Mouse (Mus musculus) skeletal muscle tissue, adult 2 months (tissue): ENCODE data around the gene Ndufa4l2.

Experiments used
- DNase-seq: peaks from one replicate; pipeline ENCODE4 v3.0.0-alpha.2; 2012; ENCODE audit warnings: low read depth, low spot score

Gene Ndufa4l2

GRCm38 (mm10) chr10:127509837-127510701 lies 4.7 kb upstream of the Ndufa4l2 start:
- DNase-seq, result no peak

GRCm38 (mm10) chr10:127510895-127511617 lies 3.7 kb upstream of the Ndufa4l2 start:
- no peak for DNase-seq

DNA sequence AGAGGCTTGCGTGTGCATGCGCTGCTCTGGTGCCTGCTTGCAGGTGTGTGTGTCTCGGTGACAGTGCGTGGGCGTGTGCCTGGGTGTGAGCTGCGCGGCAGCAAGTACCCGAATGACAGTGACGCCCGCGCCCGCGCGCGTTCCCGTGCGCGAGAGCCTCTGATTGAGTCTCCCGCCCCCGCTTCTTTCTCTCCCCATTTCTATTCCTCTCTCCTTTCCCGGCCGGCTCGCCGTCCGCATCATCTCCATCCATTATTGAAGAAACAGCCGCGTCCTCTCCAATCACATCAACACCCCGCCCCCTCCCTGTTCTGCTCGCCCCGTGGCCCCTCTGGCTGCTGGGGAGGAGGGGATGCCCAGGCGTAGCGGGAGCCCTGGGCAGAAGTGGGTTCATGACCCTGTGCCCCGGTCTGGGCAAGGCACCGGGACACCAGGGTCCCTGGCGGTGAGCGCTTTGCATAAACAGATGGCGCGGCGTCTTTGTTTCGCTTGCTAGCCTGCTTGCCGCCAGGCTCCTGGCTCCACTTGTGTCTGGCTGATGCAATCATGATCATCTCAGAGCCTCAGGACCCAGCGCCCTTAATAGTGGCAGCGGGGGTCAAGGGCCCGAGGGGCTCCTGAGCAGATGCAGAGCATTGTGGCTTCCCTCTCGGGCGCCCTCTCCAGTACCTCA lies 3.0 kb upstream of the Ndufa4l2 start:
- DNase-seq, result no peak

- no peak for DNase-seq
Measured at GRCm38 (mm10) chr10:127512307-127512666, 2.5 kb upstream of the Ndufa4l2 start.

GRCm38 (mm10) chr10:127512813-127513212 lies 2.0 kb upstream of the Ndufa4l2 start:
- peak; percentile 88 for DNase-seq

GRCm38 (mm10) chr10:127513501-127514091 lies 1.2 kb upstream of the Ndufa4l2 start:
- DNase-seq, result no peak

DNA sequence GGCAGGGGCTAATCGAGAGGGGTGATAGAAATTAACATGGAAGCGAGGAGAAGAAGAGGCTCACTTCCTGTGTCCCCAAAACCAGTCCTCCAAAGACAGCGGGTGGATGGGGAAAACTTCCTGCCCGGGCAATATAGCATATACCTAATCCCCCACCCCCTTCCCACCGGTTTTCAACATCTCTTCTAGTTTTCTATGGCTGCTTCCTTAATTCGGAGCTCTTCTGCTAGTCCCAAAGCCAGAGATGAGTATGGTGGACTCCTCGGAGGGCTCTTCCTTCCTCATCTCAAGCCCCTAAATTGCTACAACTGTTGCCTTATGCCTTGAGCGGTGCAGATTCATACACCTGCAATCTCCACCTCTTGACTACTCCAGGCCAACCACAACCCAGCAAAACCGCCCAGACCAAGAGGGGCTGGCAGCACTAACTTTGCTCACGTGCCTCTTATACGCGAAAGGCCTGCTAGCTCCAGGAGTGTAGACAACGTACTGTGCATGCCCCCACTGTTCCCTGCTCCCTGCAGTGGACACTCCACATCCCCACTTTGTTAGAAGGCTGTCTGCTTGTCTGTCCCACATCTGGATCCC lies 562 bp upstream of the Ndufa4l2 start:
- DNase-seq, result no peak

GRCm38 (mm10) chr10:127515271-127515982 lies 660 bp downstream of the Ndufa4l2 start:
- DNase-seq, result no peak

- no peak for DNase-seq
Measured at GRCm38 (mm10) chr10:127515983-127516459, 1.3 kb downstream of the Ndufa4l2 start.

- DNase-seq, result no peak
Measured at GRCm38 (mm10) chr10:127516576-127517260, 2.0 kb downstream of the Ndufa4l2 start.

- DNase-seq, result no peak
Measured at GRCm38 (mm10) chr10:127517941-127518340, 3.2 kb downstream of the Ndufa4l2 start.

DNA sequence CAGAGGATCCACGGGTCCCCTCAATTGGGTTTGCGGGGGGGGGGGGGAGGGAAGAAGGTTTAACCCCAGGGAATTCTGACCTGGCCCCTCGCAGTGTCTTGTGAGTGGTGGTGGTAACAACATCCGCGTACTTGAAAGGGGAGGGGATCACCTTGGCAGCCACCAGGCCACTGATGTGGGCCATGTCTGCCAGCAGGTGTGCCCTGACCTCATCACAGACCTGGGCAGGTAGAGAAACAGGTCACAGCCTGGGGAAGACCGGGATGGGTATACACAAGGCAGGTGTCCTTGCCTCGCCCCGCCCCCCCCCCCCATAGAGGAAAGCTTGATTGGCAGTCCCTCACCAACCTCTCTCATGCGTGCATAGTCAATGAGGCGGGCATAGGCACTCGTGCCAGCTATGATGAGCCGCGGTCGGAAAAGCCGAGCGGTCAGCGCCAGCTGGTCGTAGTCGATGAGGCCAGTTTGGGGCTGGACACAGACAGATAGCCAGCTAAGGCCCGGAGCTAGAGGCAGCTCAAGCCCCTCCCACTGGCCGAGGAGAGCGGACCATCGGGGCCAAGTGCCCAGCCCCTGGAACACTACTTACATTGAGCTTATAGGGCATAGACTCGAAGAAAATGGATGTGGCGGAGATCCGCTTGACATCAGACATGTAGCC lies 4.4 kb downstream of the Ndufa4l2 start:
- no peak for DNase-seq

GRCm38 (mm10) chr10:127519903-127520713 lies 5.3 kb downstream of the Ndufa4l2 start:
- DNase-seq, result no peak

GRCm38 (mm10) chr10:127520714-127521357 lies 6.1 kb downstream of the Ndufa4l2 start:
- no peak for DNase-seq

- no peak for DNase-seq
Measured at GRCm38 (mm10) chr10:127521611-127522080, 6.9 kb downstream of the Ndufa4l2 start.

DNA sequence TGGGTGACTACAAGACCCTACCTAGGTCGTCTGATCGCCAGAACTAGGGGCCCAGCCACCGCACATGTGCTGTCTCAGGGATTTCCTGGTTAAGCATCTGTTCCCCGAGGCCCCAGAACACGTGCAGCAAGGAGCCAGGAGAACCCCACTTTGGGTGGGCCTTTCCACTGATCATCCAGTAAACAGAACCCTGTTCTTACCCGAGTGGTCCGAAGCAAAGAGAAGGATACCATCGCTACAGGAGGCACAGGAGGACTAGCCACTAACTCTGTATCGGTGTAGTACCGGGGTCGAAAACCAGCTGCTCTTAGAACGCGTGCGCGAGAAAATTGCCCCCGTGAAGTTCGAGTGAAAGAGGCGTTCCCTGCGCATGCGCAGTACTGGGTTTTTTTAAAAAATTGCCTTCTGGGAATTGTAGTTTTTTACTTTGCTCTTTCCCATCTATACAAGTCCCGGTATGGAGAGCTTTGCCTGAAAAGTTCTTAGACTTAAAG lies 7.4 kb downstream of the Ndufa4l2 start, which contains the start of gene Shmt2:
Gene Shmt2, minus strand, starts transcription at position 357 of the 494 bp plus-strand sequence.
- peak; percentile 88 for DNase-seq

DNA sequence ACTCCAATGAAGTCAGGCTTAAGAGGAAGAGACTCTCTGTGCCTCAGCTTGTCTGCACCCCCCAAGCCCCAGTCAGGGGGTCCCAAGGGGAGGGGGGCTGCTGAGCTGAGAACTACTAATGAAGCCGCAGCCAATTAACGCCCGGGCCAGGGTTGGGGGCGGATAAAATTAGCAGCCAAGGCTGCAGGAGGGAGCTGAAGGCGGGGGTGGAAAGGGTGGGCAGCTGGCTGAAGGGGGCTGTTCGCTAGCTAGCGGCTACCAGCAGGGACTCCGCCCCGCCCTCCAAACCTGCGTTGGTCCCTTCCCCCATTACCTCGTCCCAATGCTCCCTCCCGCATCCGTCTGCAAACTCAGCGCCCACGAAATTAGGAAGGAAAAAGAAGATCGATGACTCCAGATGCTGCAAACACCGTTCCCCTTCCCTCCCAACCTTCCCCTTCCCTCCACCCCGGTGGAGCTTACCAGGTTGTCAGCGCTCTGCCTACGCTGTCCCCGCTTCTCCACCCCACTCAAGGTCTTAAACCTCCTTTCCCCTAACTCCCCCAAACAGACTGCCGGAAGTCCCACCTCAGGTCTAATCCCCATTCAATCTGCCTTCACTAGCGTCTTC lies 10.0 kb downstream of the Ndufa4l2 start:
- DNase-seq, result no peak
